Mouse (Mus musculus) stomach, postnatal 0 days (tissue): ENCODE measurements around the gene Rnh1.

ENCODE experiments used
- CTCF ChIP-seq: IDR thresholded peaks from 2 replicates; pipeline ENCODE4 v1.5.1; 2016; ENCODE audit warnings: antibody characterized with exemption, low read depth, mild to moderate bottlenecking, moderate library complexity
- EP300 ChIP-seq: optimal IDR thresholded peaks from 2 replicates; pipeline ENCODE3; 2016; ENCODE audit warnings: antibody characterized with exemption

DNA sequence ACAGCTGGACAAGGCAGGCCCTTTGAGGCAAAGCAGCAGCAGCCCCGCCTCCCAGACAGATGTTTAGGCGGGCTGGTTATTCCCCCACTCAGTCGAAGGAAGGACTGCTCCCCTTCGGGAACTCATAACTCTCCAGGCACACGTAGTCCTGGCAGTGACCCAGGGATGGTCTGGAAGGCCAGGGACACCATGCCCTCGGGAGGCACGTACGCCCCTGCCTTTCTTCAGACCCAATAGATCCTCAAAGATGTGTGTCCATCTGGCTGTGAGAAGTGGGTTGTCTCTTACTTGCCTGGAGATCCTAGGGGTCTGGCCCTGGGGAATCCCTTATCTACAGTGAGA, 49.4 kb upstream of the Rnh1 start:
- TF ChIP-seq CTCF: no peak
- TF ChIP-seq EP300: no peak
